Mouse (Mus musculus) midbrain, embryonic 16.5 days (tissue): Measurements from ENCODE around the gene Noxo1. TPM values are rescaled to one million over a fixed set of nuclear protein-coding genes. Genes with fewer than 3 reads are reported as not detected.
A peak's percentile ranks its signal among the peaks of the same experiment; 100 is the strongest.
"Not testable (repeated sequence)": the region's sequence is repeated elsewhere in the genome, so short reads cannot be mapped to it uniquely, and the experiment has no call there.

Experiments used
- ATAC-seq: fragments of 200-750 bp; cut with Nextera tagmentation; 2 replicates; pipeline ENCODE4 v1.8.0; 2017; ENCODE audit warnings: moderate TSS enrichment
- H3K27ac ChIP-seq: fragments of 300-500 bp; sonication (generic); 2 replicates; pipeline ENCODE4 v1.5.1; 2014; ENCODE audit warnings: mild to moderate bottlenecking, low read length, mixed read lengths
- H3K27me3 ChIP-seq: fragments of 300-500 bp; sonication (generic); 2 replicates; pipeline ENCODE4 v1.6.1; 2014; ENCODE audit warnings: low read depth, low read length, mixed read lengths; ENCODE audit not compliant: control insufficient read depth, insufficient read depth
- H3K36me3 ChIP-seq: fragments of 300-500 bp; sonication (generic); 2 replicates; pipeline ENCODE4 v1.6.1; 2014; ENCODE audit warnings: mild to moderate bottlenecking, low read length, moderate library complexity, mixed read lengths; ENCODE audit not compliant: control insufficient read depth, insufficient read depth
- H3K4me1 ChIP-seq: fragments of 300-500 bp; sonication (generic); 2 replicates; pipeline ENCODE4 v1.6.1; 2014; ENCODE audit warnings: mild to moderate bottlenecking, low read length, mixed read lengths; ENCODE audit not compliant: control insufficient read depth, insufficient read depth
- H3K4me2 ChIP-seq: fragments of 300-500 bp; sonication (generic); 2 replicates; pipeline ENCODE4 v1.6.1; 2014; ENCODE audit warnings: mild to moderate bottlenecking, low read length, mixed read lengths
- H3K4me3 ChIP-seq: fragments of 300-500 bp; sonication (generic); 2 replicates; pipeline ENCODE4 v1.5.1; 2014; ENCODE audit warnings: low read depth, mild to moderate bottlenecking, low read length, moderate library complexity, mixed read lengths
- H3K9ac ChIP-seq: fragments of 300-500 bp; sonication (generic); 2 replicates; pipeline ENCODE4 v1.6.1; 2014; ENCODE audit warnings: low read depth, low read length, mixed read lengths
- H3K9me3 ChIP-seq: fragments of 300-500 bp; sonication (generic); replicated peaks from 2 replicates; pipeline ENCODE4 v1.6.1; 2014; ENCODE audit warnings: mild to moderate bottlenecking, low read length, mixed read lengths; ENCODE audit not compliant: control insufficient read depth, poor library complexity, severe bottlenecking
- WGBS: fragments of 180-500 bp; shearing (Covaris S2); extraction: QIAGEN DNeasy Blood & Tissue Kit; methylation state at CpG from one replicate; pipeline ENCODE4 v1.1.7; 2014; 5-methylcytosine and 5-hydroxymethylcytosine counted together
- polyA plus RNA-seq: library from polyadenylated mRNA; unstranded; fragments of >200 nt; fragmentation: Nextera tagmentation; extraction: Ambion mirVana; gene quantifications from 2 replicates; pipeline ENCODE4 v1.2.1, GENCODE M21; 2015

Noxo1 gene
- polyA plus RNA-seq, 1 experiment from 2014 or later, result 2.2 TPM

DNA sequence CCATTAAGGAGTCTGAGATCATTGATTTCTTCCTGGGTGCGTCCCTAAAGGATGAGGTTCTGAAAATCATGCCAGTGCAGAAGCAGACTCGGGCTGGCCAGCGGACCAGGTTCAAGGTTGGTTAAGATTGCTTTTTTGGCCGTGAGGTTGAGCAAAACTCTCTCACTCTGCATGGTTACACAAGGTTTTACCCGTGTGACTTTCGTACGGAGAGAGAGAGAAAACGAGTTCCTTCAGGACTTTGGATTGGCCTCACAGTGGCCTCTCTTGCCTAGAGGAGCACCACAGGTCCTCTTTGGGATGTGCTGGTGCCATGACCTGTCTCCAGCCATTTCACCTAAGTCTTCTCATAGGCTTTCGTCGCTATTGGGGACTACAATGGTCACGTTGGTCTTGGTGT, 24.6 kb downstream of the Noxo1 start:
- WGBS, result under 1% methylated on average over 11 of the region's 11 CpGs
- Histone ChIP-seq H3K4me2 (peak overlapping the region; percentile 87), H3K9ac (peak overlapping the region; percentile 60), H3K4me3 (peak overlapping the region; percentile 79), H3K4me1 (peaks cover 25% of the 10 kb centered on the region)
- not testable (repeated sequence) for ATAC-seq, H3K9me3 ChIP-seq, H3K27me3 ChIP-seq, H3K36me3 ChIP-seq, H3K27ac ChIP-seq

DNA sequence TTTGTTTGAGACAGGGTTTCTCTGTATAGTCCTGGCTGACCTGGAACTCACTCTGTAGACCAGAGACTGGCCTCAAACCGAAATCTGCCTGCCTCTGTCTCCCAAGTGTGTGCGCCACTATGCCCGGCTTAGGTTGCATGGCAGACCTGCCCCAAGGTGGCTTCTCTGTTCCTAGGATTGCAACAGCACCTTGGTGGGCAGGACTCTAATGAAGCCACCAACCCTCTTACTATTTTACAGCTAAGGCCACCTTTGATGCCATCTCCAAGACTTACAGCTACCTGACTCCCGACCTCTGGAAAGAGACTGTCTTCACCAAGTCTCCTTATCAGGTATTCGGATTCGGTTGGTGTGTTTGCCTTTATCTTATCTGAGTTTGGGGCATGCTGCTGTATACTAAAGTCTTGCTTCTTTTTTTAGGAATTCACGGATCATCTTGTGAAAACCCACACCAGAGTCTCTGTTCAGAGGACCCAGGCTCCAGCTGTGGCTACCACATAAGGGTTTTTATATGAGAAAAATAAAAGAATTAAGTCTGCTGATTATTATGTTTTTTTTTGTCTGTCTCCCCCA, 25.4 kb downstream of the Noxo1 start:
- WGBS, result 72% methylated on average over 7 of the region's 7 CpGs
- H3K9me3 ChIP-seq, ATAC-seq, H3K27me3 ChIP-seq, H3K36me3 ChIP-seq, H3K27ac ChIP-seq: not testable (repeated sequence)
- H3K9ac ChIP-seq, result 0 out of 2 replicates have a peak overlapping the region, but pooled peaks have one; percentile 7
- H3K4me3 ChIP-seq, result 0 out of 2 replicates have a peak overlapping the region, but pooled peaks have one; percentile 17
- H3K4me1 ChIP-seq, result peaks cover 25% of the 10 kb centered on the region
- H3K4me2 ChIP-seq, result peak overlapping the region; percentile 41

DNA sequence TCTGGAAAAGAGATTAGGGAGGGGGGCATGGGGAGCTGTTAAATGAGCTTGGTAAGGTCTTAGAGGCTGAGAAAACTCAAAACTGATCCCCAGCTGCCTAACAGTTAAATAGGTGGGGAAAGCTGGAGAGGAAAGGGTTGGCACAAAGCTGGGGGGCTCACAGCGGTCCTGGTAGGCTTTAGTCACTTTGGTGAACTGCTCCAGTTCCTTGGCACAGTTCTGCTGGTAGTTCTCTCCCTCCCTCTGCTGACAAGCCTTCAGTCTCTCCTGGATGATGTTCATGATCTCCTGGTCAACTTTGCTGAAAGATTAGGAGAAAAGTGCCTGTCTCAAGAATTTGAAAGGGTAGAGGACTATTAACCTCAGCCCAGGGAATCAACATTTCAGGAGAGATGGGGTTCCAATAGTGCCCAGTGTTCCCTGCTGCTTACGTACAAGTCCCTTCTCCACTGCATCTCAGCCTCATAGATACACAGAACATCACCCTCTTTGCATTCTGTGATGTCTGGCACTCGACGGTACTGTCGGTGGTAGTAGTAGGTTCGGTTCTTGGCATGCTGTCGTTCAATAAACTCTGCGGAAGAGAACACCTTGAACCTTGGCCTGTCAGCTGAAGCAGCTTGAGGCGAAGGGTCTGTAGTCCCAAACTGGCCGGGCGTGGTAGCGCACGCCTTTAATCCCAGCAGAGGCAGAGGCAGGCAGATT, 26.3 kb downstream of the Noxo1 start:
- no peaks in the 10 kb centered on the region; the same call in 1 of the 2 replicates for H3K27me3 ChIP-seq
- no peaks in the 10 kb centered on the region for H3K9me3 ChIP-seq
- H3K9ac ChIP-seq, result no peak overlapping the region
- no peak overlapping the region for H3K27ac ChIP-seq
- peaks cover 25% of the 10 kb centered on the region for H3K4me1 ChIP-seq
- no peak for ATAC-seq
- peaks cover 8% of the 10 kb centered on the region for H3K36me3 ChIP-seq
- H3K4me3 ChIP-seq, result no peak overlapping the region
- peak overlapping the region; percentile 10; the same call in 1 of the 2 replicates for H3K4me2 ChIP-seq
- 32% methylated on average over 13 of the region's 13 CpGs for WGBS

- peak overlapping the region; percentile 95 for H3K4me2 ChIP-seq
- peak overlapping the region; percentile 85 for H3K27ac ChIP-seq
- peaks cover 8% of the 10 kb centered on the region for H3K36me3 ChIP-seq
- no peak for ATAC-seq
- H3K4me3 ChIP-seq, result peak overlapping the region; percentile 84
- peak overlapping the region; percentile 94 for H3K9ac ChIP-seq
- H3K4me1 ChIP-seq, result peaks cover 25% of the 10 kb centered on the region
- no peaks in the 10 kb centered on the region; the same call in 1 of the 2 replicates for H3K27me3 ChIP-seq
- WGBS, result 3% methylated on average over 12 of the region's 12 CpGs
- no peaks in the 10 kb centered on the region for H3K9me3 ChIP-seq
Observed at GRCm38 (mm10) chr17:24723122-24723880, 27.3 kb downstream of the Noxo1 start.

DNA sequence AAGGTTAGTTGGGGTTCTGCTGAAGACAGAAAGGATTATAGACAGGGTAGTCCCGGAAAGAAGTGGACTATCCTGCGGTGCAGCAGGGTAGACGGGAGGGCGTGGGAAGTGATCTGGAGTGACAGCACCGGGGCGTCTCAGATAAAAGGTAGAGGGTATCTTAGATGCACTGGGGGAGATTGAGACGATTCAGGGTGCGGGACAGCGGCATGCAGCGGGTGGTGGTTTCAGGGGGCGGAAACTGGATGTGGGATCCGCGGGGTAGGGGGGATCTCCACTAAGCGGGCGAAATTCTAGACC, 27.8 kb downstream of the Noxo1 start:
- Histone ChIP-seq H3K36me3 (peaks cover 8% of the 10 kb centered on the region), H3K4me3 (peak overlapping the region; percentile 84), H3K9me3 (no peaks in the 10 kb centered on the region), H3K27me3 (no peaks in the 10 kb centered on the region; the same call in 1 of the 2 replicates), H3K27ac (peak overlapping the region; percentile 85), H3K4me1 (peaks cover 23% of the 10 kb centered on the region), H3K9ac (peak overlapping the region; percentile 94), H3K4me2 (peak overlapping the region; percentile 95)
- ATAC-seq, result 0 out of 2 replicates have a peak, but pooled peaks have one; percentile 4
- WGBS, result 3% methylated on average over 15 of the region's 15 CpGs

GRCm38 (mm10) chr17:24724184-24724583, 28.1 kb downstream of the Noxo1 start, which contains the start of gene Ndufb10:
Gene Ndufb10, minus strand, starts transcription at chr17:24724478.
- Histone ChIP-seq H3K9me3 (no peaks in the 10 kb centered on the region), H3K27ac (peak within 1 kb of the TSS; percentile 85), H3K4me2 (peak within 1 kb of the TSS; percentile 95), H3K4me3 (peak within 1 kb of the TSS; percentile 84), H3K9ac (peak within 1 kb of the TSS; percentile 94), H3K27me3 (no peaks in the 10 kb centered on the region; the same call in 1 of the 2 replicates), H3K4me1 (peaks cover 21% of the 10 kb centered on the region), H3K36me3 (peaks cover 8% of the 10 kb centered on the region)
- peak; percentile 76 for ATAC-seq
- WGBS, result under 1% methylated on average over 30 of the region's 30 CpGs

DNA sequence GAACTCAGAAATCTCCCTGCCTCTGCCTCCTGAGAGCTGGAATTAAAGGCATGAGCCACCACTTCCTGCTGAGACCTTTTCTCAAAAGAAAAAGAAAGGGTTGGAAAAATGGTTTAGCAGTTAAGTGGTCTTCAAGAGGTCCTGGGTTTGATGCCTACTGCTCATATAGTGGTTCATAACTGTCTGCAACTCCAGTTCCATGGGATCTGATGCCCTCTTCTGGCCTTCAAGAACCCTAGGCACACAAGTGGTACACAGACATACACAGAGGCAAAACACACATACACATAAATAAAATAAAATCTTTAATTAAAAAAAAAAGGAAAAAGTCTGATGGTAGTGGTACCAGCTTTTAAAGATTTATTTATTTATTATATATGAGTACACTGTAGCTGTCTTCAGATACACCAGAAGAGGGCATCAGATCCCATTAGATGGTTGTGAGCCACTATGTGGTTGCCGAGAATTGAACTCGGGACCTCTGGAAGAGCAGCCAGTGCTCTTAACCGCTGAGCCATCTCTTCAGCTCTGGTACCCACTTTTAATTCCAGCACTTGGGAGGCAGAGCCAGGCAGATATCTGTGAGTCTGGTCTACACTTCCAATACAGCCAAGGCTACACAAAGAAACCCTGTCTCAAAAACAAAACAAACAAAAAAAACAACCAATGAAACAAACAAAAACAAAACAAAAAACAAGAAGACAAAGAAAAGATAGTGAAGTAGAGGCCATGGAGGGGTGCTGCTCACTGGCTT, 29.8 kb downstream of the Noxo1 start:
- 76% methylated on average over 3 of the region's 3 CpGs for WGBS
- ATAC-seq, result no peak
- peaks cover 19% of the 10 kb centered on the region for H3K4me1 ChIP-seq
- H3K36me3 ChIP-seq, result peaks cover 8% of the 10 kb centered on the region
- no peak overlapping the region for H3K4me2 ChIP-seq
- H3K9ac ChIP-seq, result no peak overlapping the region
- no peaks in the 10 kb centered on the region; the same call in 1 of the 2 replicates for H3K27me3 ChIP-seq
- H3K4me3 ChIP-seq, result no peak overlapping the region
- H3K9me3 ChIP-seq, result no peaks in the 10 kb centered on the region
- no peak overlapping the region for H3K27ac ChIP-seq

GRCm38 (mm10) chr17:24727618-24728017, 31.6 kb downstream of the Noxo1 start, which contains the start of gene Rpl3l:
Gene Rpl3l, plus strand, starts transcription at chr17:24727820.
- H3K4me1 ChIP-seq, result peaks cover 11% of the 10 kb centered on the region
- no peaks in the 10 kb centered on the region for H3K9me3 ChIP-seq
- no peak within 1 kb of the TSS for H3K4me3 ChIP-seq
- ATAC-seq, result no peak
- no peaks in the 10 kb centered on the region for H3K36me3 ChIP-seq
- no peak within 1 kb of the TSS for H3K4me2 ChIP-seq
- H3K9ac ChIP-seq, result no peak within 1 kb of the TSS
- 85% methylated on average over 2 of the region's 2 CpGs for WGBS
- no peaks in the 10 kb centered on the region; the same call in 1 of the 2 replicates for H3K27me3 ChIP-seq
- no peak within 1 kb of the TSS for H3K27ac ChIP-seq
